Mouse (Mus musculus) heart, postnatal 0 days (tissue): ENCODE data around the gene Kcne1.

ENCODE experiments used
- CTCF ChIP-seq: IDR thresholded peaks from 2 replicates; pipeline ENCODE4 v1.5.1; 2016; ENCODE audit warnings: antibody characterized with exemption, control low read depth, low read depth
- EP300 ChIP-seq: IDR thresholded peaks from 2 replicates; pipeline ENCODE4 v1.6.1; 2016; ENCODE audit warnings: antibody characterized with exemption, low read depth

- TF ChIP-seq EP300 (no peak), CTCF (no peak)
These were observed 43.8 kb upstream of the Kcne1 start for GRCm38 (mm10) chr16:92403069-92403468.
